Mouse (Mus musculus): ENCODE data around the gene Cd164l2.

Gene Cd164l2

GRCm38 (mm10) chr4:133257230-133257629 lies 45.3 kb downstream of the Cd164l2 start:
- no peak for DNase-seq (ENCODE audit: low spot score)

GRCm38 (mm10) chr4:133257798-133258408 lies 46.0 kb downstream of the Cd164l2 start:
- DNase-seq (ENCODE audit: low spot score) = no peak

GRCm38 (mm10) chr4:133261641-133262374 lies 49.9 kb downstream of the Cd164l2 start:
- DNase-seq (ENCODE audit: low spot score) = no peak

GRCm38 (mm10) chr4:133262375-133262765 lies 50.4 kb downstream of the Cd164l2 start:
- no peak for DNase-seq (ENCODE audit: low spot score)

- DNase-seq (ENCODE audit: low spot score) = no peak
These were observed 51.0 kb downstream of the Cd164l2 start, which contains the start of gene Sytl1 for GRCm38 (mm10) chr4:133262882-133263281. TSS of gene Sytl1 (minus strand) at chr4:133263113.

- no peak for DNase-seq (ENCODE audit: low spot score)
These were observed 51.8 kb downstream of the Cd164l2 start for GRCm38 (mm10) chr4:133263756-133264155.

- no peak for DNase-seq (ENCODE audit: low spot score)
These were observed 52.6 kb downstream of the Cd164l2 start for GRCm38 (mm10) chr4:133264559-133264958.

- DNase-seq (ENCODE audit: low spot score) = no peak
These were observed 53.4 kb downstream of the Cd164l2 start for GRCm38 (mm10) chr4:133265297-133265696.

GRCm38 (mm10) chr4:133265759-133266158 lies 53.8 kb downstream of the Cd164l2 start:
- no peak for DNase-seq (ENCODE audit: low spot score)

GRCm38 (mm10) chr4:133266248-133266880 lies 54.4 kb downstream of the Cd164l2 start:
- no peak for DNase-seq (ENCODE audit: low spot score)

GRCm38 (mm10) chr4:133268931-133269330 lies 57.0 kb downstream of the Cd164l2 start:
- no peak for DNase-seq (ENCODE audit: low spot score)

GRCm38 (mm10) chr4:133269596-133269995 lies 57.7 kb downstream of the Cd164l2 start:
- no peak for DNase-seq (ENCODE audit: low spot score)

GRCm38 (mm10) chr4:133270929-133271328 lies 59.0 kb downstream of the Cd164l2 start:
- DNase-seq (ENCODE audit: low spot score) = no peak
